Mouse (Mus musculus) regulatory T cell (primary cell): Measurements from ENCODE around the gene Aar2.
"Not testable (repeated sequence)": the region's sequence is repeated elsewhere in the genome, so short reads cannot be mapped to it uniquely, and the experiment has no call there.

Experiments used
- in situ Hi-C: fragments of 300-600 bp; cut with MboI, MseI; formaldehyde crosslinking; loops from one replicate; pipeline ENCODE4 v1.15.1; 2025; ENCODE audit warnings: high pct_unique_total_duplicates

Aar2 gene

GRCm38 (mm10) chr2:156547123-156547891, at the start of gene Aar2:
Gene Aar2, plus strand, starts transcription at chr2:156547584.
- in situ Hi-C loops: no loop called here

- in situ Hi-C loops: no loop called here
Observed at GRCm38 (mm10) chr2:156497915-156498314, 49.5 kb upstream of the Aar2 start.

GRCm38 (mm10) chr2:156501025-156501424, 46.4 kb upstream of the Aar2 start:
- in situ Hi-C loops: loop anchor here (10.0 kb wide), 1 partner anchor 424 kb away; no protein-coding TSS in a partner anchor

GRCm38 (mm10) chr2:156505533-156505932, 41.9 kb upstream of the Aar2 start:
- in situ Hi-C loops: loop anchor here (10.0 kb wide), 1 partner anchor 419 kb away; no protein-coding TSS in a partner anchor

- in situ Hi-C loops: no loop called here
Observed at GRCm38 (mm10) chr2:156512028-156512427, 35.4 kb upstream of the Aar2 start.

GRCm38 (mm10) chr2:156512561-156512960, 34.8 kb upstream of the Aar2 start:
- in situ Hi-C loops: no loop called here

GRCm38 (mm10) chr2:156515102-156515501, 32.3 kb upstream of the Aar2 start:
- in situ Hi-C loops: no loop called here

GRCm38 (mm10) chr2:156515565-156516185, 31.7 kb upstream of the Aar2 start:
- in situ Hi-C loops: no loop called here

GRCm38 (mm10) chr2:156516678-156517077, 30.7 kb upstream of the Aar2 start:
- in situ Hi-C loops: not testable (repeated sequence)

- in situ Hi-C loops: no loop called here
Observed at GRCm38 (mm10) chr2:156518306-156518705, 29.1 kb upstream of the Aar2 start.

- in situ Hi-C loops: no loop called here
Observed at GRCm38 (mm10) chr2:156519584-156519983, 27.8 kb upstream of the Aar2 start.

- in situ Hi-C loops: no loop called here
Observed at GRCm38 (mm10) chr2:156522994-156523393, 24.4 kb upstream of the Aar2 start.

- in situ Hi-C loops: no loop called here
Observed at GRCm38 (mm10) chr2:156524078-156524477, 23.3 kb upstream of the Aar2 start.

GRCm38 (mm10) chr2:156529726-156530125, 17.7 kb upstream of the Aar2 start:
- in situ Hi-C loops: loop anchor here (5.0 kb wide), 1 partner anchor 173 kb away; no protein-coding TSS in a partner anchor

- in situ Hi-C loops: loop anchor here (5.0 kb wide), 1 partner anchor 169 kb away; no protein-coding TSS in a partner anchor
Observed at GRCm38 (mm10) chr2:156533160-156533559, 14.2 kb upstream of the Aar2 start.

GRCm38 (mm10) chr2:156538817-156539555, 8.4 kb upstream of the Aar2 start:
- in situ Hi-C loops: no loop called here

GRCm38 (mm10) chr2:156540991-156541390, 6.4 kb upstream of the Aar2 start:
- in situ Hi-C loops: no loop called here

GRCm38 (mm10) chr2:156542410-156542809, 5.0 kb upstream of the Aar2 start:
- in situ Hi-C loops: no loop called here

GRCm38 (mm10) chr2:156543804-156544203, 3.6 kb upstream of the Aar2 start:
- in situ Hi-C loops: no loop called here

GRCm38 (mm10) chr2:156552421-156552820, 5.0 kb downstream of the Aar2 start:
- in situ Hi-C loops: no loop called here

- in situ Hi-C loops: no loop called here
Observed at GRCm38 (mm10) chr2:156561808-156562207, 14.4 kb downstream of the Aar2 start.

GRCm38 (mm10) chr2:156563557-156563956, 16.2 kb downstream of the Aar2 start:
- in situ Hi-C loops: no loop called here
